Mouse (Mus musculus) right cerebral cortex, adult 18-20 months (tissue): ENCODE measurements around the gene Mex3b.
A peak's percentile ranks its signal among the peaks of the same experiment; 100 is the strongest.

ENCODE experiments used
- DNase-seq: peaks from one replicate; pipeline ENCODE4 v3.0.0; 2022; ENCODE audit warnings: mixed read lengths

The Mex3b gene

DNA sequence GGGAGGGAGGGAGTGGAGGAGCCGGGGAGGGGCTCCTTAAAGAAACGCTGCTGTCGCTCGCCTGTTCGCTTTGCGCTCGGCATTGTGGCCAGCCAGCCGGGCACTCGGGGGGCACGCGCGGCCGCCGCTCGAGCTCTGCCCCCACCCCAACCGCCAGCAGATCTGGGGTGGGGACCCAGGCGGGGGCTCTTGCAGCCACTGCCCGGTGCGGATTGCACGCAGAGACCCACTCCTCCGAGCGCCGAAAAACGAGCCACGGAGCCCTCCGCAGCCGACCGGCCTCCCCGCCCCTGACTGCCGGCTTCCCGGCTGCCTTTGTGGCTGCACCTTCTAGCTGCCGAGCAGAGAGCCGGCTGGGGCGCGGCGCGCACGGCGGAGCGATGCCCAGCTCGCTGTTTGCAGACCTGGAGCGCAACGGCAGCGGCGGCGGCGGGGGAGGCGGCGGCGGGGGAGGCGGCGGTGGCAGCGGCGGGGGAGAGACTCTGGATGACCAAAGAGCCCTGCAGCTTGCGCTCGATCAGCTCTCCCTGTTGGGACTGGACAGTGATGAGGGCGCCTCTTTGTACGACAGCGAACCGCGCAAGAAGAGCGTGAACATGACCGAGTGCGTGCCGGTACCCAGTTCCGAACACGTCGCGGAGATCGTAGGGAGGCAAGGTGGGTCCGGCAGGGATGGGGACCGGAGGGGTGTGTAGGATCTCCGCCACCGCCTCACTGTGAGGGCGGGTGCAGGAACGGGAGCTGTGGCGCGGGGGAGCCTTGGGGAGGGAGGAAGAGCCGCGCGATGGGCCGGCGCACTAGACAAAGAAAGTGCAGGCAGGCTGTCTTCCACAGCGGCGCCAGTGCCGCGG is at the start of gene Mex3b:
TSS of gene Mex3b (plus strand) at position 63 of the 851 bp plus-strand sequence.
- peak; percentile 79 for DNase-seq

DNA sequence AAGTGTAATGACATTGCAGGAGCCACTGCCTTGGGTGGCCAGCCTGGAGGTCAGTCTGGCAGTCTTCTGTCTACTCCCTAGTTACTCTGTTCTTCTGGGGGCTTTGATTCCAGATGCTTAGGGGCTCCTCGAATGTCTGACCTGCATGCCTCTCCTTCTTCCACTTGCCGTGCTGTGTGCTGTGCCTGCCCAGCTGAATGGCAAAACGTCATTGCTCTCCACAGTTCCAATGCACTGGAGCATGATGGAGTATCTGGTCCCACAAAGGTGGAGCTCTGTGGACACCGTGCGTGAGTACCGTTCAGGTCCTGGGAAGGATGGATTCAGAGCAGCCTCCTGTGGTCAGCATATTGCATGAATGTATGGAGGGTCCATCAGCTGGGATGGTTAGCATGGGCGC is 47.6 kb upstream of the Mex3b start:
- DNase-seq, result no peak

DNA sequence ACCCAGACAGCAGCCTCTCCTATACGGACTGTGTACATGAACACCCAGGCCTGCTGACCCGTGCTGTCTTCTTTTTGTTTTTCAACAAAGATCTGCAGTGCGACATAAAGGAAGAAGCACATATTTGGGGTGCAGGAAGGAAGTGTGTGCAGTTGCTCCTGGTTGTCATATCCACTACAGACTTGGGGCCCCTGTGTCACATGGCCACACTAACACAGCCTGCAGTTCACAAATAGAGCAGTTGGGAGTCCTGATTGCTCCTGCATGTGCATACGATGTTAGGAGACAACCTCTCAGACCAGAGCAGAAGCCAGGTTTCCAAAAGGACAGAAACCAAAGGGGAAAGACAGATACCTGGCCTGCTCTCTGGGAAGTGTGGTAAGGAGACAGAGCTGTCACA is 46.5 kb upstream of the Mex3b start:
- no peak for DNase-seq

DNA sequence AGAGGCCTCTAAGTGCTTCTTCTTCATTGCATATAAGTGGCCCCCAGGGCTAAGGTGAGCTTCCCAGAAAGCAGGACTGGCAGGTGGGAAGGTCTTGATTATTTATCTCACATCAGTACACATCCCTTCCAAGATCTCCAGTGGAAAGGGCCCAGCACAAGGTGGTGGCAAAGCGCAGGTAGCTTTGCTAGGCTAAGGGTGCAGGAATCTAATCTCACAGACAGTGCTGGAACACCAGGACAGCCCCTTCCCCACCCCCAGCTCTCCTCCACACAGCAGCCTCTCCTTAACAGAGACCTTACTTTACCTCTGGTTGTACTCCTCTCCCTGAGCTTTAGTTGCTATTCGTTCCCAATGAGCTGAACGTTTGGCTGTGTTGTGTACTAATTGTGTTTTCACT is 45.6 kb upstream of the Mex3b start:
- DNase-seq, result no peak

DNA sequence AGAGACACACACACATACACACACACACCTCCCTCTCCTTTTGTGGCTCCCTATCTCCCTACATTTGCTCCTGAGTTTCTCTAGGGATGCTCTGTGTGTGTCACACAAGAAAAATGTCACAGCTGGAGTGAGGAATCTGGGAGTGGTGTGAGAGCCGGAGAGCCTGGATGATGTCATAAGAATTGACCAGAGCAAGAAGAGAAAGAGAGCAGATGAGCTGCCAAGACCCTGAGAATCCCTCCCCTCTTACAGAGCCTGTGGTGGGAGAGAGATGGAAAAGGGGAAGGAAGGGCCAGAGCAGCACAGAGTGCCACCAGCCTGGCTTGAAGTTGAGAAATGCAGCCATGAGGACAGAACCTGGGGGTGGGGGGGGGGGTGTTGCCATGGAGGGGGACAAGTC is 44.6 kb upstream of the Mex3b start:
- DNase-seq, result no peak

DNA sequence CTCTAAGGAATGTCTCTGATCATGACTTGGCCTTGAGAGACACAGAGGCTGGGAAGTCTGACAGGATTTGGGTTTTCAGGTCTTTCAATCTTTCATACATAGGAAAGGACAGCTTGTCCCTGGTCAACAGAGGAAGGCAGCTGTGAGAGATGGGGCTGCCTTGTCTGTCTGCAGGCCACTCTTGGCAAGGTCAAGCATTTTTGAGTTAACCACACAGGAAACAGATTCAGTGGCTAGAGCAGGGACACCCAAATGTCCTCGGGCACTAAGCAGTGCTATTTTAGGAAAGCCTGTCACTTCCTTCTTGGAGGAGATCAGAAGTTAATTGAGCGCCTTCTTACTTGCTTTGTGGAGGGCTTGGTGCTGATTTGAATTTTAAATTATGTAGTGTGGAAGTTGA is 38.9 kb upstream of the Mex3b start:
- no peak for DNase-seq

DNA sequence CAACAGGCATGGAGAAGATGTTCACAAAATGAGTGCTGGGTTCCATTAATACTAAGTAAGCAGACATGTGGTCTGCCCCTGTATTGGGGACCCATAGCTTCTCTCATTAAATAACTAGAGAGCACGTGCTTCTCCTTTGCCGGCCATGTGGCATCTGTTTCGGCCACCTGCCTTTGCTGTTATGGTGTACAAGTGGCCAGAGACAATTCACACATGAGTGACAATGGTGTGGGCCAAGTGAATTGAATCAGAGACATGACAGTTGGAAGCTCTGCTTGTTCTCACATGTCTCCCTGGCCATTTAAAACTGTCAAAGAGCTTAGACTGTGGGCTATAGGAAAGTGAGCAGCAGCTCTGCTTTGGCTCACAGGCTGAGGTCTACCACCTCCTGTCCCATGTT is 37.6 kb upstream of the Mex3b start:
- DNase-seq, result no peak

DNA sequence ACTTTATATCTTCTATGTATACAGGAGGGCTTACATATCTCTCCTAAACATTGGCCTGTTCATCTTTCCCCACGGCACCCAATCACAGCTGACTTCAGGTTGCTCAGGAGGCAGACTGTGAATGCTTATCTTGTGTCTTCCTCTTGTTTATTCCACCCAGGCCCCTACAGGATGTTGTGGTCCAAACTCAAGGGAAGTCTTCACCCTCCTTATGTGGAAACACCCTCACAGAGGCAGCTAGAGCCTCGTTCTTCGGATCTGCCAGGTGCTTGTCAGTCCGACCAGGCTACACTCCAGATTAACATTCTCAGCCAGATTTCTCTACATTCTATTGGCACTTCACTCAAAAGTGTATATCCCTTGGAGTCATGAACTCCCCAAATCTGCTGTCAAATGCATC is 32.7 kb upstream of the Mex3b start:
- DNase-seq, result no peak

DNA sequence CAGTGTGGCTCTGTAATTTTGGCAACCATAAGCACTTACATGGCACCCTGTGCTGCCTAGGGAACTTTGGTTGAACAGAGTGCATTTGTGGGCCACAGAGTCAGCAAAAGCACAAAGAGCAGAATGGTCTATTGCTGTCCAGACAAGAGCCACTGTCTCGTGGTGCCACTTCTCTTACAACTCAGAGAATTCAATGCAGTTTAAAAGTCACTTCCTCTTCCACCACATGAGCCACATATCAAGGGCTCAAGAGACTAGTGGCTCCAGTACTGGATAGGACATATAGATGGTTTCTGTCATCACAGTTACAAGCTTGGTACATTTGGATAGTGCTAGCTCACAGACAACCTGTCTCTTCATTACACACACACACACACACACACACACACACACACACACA is 28.7 kb upstream of the Mex3b start:
- DNase-seq, result no peak

DNA sequence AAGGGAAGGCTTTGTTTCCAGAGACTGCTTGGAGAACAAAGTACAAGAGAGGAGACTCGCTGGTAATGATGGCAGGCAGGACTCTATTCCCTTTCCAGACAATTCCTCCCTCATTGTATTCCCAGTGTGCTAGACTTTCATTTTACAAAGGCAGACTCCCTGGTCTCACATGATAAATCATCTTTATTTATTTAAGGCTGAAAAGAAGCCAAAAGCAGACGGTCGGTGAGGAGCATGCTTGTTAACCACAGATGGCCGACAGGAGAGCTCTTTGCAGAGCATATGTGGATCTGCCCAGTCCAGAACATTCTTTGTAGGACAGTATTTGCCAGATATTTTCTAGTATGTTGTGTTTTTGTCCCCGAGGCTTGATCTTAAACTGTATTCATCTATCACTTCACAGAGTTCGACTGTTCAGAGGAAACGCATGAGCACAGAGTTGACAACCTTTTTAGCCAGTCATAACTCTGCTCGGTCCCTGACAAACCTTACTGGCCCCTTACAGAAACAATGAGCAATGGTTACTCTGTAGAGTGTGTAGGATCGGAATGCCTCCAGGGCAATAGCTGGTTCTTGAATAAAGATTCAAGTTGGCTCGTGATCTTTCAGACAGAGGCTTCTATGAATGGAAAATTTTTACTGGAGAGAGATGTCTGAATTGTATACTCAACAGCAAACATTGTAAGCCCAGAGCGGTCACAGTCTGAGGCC is 28.0 kb upstream of the Mex3b start:
- DNase-seq, result no peak

DNA sequence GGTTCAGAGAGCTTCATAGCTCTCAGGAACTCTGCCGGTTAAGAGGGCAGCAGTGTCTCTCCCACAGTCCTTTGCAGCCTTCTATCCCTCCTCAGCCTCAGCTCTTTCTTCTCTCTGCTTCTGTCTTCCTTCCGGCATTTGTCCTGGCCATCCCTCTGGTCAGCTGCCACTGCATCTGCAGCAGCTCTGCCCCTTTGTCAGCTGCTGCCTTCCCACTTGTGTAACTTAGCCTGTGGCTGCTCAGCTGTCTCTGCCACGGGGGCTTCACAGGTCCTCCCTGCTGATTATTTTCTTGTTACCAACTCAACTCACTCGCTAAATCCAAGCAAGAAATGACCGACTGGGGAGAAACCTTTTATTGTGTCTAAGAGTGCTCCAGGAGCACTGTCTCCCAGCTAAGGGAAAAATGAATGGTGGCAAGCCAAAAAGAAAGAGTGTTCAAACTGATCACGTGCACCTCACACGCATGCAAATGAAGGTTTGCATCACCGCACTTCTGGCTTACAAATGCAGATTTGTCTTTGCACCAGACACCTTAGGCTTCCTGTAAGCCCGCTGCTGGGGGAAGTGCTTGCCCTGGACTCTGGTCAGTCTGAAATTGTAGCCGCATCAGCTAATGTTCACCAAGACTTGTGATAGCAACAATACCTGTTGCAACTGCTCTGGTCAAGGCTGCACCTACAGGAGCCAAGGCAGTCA is 24.8 kb upstream of the Mex3b start:
- DNase-seq, result no peak

DNA sequence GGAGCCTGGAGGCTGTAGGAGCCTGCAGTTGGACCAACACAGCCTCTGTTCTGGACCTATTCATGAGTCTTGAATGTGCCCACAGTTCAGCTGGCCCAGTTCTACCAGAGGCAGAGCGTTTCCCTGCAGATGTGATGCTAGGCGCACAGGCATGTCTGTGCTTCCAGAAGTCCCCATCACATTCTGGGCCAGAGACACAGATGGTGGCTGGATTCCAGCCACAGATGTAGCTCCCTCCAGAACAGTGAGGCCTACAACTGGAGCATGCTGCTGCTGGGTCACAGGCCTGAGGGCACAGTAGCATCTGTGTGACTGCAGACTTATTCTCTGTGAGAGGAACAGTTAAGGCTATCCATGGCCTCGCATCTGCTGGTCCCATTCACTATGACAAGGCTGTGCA is 16.4 kb upstream of the Mex3b start:
- no peak for DNase-seq

DNA sequence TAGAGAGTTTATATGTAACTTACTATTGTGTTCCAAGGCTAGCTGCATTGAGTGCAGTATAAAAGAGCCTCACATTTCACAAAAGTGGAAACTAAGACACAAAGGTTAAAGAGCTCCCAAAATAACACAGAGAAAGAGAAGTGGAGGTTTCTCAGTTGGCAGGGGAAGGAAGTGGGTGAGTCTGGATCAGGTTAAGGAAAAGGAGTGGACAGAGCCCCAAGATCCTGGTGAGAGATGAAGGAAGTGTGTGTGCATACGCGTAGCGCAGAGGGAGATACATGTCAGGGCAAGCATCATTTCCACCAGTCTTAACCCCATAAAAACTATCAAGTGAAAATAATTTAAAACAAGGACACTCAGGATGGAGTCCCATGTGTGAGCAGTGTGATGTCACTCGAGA is 15.5 kb upstream of the Mex3b start:
- DNase-seq, result no peak

DNA sequence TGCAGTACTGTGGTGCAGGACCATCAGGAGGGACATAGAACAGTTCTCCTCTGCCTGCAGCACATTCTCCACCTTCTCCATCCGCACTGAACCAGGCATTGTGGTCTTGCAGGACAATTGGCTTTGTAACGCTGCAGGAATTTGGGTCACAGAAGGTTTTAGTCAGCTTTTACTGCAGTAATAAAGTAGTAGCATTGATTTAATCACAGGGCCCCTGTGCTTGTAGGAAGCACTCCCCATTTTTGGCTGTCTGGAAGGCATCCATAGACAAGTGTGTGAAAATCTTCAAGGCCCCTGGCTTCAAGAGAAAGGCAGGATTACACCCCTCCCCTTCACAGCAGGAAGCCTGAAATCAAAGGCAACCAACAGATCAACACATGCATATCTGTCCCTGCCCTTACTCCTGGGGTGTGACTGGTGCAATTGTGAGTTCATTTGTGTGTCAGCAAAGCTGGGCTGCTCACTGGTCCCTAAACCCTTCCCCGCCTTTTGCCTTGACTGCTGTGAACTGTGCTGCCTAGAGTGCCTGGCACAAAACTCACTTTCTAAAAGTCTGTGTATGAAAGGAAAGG is 12.9 kb upstream of the Mex3b start:
- no peak for DNase-seq

DNA sequence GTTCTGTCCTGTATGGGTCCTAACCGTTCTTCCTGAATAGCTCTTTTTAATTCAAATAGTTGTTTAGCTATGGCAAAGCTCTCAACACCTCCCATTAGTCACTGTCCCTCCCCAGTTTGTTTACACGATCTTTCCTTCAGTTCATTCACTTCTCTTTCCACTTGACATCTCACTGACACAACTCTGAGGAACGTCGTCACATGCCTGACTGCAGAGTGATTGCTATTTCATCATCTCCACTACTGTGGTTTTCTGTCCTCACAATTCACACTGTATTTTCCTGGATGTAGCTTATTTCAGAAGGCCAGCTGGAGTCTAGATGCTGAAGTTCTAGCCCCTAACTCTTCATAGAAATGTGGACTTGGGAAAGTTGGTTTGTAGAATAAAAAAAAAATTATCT is 8.5 kb upstream of the Mex3b start:
- no peak for DNase-seq

DNA sequence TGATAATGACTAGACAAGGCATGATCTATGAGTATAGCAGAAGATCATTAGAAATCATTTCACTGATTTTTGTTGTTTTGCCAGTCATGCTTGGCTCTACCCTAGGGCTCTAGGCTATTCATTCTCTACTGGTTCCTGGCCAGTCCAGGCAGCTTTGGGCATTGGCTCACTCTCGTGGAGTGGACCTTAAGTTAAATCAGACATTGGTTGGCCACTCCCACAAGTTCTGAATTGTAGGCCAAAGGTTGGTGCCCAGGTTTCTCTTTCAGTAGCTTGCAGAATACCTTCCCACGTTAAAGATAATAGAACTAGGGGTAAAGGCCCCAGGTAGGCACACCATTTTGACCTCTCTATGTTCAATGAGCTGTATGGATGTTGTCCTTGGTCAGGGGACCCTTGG is 6.5 kb upstream of the Mex3b start:
- no peak for DNase-seq

DNA sequence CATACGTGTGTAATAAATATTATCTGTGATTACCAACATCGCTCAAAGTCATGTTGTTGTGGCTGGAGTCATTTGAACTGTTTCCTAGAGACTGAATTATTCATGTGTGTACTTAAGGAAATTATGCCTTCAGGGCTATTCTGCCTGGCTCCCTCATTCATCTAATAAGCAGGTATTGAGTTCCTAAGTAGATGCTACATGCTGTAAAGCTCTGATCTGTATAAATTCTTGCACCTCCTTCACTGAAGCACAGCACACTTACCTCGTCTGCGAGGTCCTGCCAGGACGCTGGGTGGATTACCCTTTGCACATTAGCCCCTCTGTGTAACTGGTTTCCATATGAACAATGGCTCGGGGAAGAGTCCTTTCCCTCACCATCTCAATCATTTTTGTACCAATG is 3.8 kb upstream of the Mex3b start:
- DNase-seq, result no peak

DNA sequence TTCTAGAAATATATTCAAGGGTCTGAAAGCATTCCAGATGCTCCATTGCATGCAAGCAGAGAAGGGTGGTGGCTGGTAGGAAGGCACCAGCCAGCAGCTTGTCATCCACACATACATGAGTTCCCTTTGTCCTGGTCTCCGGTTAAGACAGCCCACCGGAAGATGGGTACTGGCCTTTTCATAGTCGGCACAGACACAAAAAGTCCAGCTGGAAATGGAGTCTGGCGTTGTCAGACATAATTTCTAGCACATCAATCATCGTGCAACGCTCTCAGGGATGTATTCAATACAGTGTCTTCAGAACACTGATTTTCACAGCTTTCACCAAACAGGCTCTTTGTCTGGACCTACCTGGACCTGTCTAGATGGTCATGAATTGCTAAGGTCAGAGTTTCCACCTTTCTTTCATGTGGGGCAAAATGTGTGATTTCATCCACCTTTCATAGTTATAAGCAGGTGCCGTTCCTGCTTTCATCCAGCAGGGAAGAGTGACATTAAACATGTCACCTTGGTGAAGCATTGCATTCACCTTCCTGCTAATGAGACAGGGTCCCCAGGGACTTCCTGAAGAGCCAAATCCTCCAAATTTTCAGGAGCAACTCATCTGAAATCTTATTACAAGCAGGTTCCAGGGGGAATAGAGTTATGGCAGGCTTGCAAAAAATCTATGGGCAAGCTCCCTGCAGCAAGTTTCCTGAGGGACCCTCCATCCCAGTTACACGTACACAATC is 2.7 kb upstream of the Mex3b start:
- no peak for DNase-seq

DNA sequence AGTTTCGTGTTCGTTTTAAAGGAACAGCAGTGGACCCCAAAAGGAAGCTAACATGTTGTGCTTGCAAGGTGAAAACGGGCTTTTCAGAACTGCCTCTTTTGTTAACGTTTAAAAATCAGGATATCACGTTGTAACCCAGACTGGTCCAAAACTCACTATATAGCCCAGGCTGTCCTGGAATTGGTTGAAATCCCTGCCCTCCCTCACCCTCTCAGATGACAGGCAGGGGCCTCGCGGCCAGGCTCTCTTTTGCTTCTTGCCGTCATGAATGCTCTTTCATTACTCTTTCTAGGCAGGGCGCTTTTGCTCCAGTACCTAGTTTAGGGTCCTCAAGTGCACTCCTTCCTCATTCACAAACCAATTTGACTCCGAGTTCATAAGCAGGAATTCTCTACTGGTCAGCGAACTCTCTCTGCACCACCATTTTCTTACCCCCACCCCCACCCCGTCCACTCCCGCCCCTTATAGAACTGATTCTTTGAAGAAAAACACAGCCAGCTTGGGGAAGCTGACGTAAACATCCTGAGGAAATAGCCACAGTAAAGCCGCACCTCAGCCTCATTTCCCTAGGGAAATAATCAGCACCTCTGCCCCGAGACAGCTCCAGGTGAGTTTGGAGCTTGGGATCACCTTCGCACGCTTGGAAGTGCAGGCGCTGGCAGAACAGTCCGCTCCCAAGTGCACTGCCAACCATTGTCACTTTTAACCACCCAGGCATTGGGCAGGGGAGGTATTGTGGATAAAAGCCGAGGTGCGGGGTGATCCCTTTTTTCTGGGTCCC is 2.0 kb upstream of the Mex3b start:
- DNase-seq, result no peak

DNA sequence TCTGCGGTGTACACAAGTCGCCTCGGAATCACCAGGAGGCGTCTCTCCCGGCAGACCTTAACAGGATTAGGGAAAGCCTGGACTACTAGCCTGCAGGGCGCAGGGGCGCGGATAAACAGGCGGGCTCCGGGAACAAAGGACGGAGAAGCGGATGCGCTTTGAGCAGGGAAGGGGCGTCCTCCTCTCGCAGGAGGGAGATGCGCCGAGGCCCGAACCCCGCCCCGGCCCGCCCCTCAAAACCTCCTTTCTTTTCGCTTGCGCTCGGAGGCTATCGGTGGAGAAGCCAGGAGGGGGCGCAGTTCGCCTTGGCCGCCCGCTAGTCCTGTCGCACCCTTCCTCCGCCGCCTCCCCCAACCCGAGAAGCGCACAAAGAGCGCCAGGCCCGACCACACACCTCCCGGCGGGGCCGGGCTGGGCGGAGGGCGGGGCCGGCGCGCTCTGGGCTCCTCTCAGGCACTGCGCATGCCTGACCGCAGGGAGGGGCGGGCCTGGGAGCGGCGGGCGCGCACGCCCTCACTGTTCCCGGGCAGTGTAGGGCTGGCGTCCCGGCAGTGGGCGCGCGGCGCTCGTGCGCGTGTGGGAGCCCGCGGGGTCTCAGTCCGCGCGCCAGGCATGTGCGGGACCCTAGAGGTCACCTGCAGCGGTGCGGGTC is 1.2 kb upstream of the Mex3b start:
- DNase-seq, result peak; percentile 99

DNA sequence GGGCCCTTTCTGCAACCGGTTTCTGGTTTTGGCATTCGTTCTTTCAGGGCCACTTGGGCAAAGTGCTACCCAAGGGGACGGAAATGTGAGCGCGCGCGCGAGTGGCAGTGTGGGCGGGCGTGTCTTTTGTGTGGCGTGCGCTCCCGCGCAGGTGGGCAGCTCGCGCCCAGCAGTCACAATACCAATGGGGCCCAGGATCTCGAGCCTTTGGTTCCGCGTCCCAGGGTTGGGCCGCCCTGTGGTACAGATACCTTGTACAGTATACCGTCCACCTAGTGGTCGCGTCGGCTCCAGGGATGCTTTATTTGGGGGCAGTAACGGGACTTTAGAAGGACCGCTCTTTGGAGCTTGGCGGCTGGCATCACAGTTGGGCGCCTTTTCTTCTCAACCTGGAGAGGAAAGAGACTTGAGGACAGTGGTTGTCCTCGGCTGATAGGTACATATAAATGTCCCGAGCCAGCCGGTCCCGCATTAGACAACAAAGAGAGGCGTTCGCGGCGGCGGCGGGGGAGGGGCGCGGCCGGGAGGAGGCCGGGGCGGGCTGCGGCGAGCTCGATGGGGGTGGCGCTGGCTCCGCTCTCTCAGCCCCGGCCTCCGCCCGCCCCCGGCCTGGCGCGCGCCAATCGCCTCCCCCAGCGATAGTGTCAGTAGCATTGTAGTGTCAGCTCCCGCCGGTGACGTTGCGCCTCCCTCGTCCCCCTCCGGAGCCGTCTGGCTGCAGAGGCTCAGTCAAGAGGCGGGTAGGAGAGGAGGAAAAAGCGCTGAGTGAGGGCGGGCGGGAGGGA is 455 bp upstream of the Mex3b start:
- peak; percentile 96 for DNase-seq
